Mouse (Mus musculus): ENCODE results near the gene Pgrmc2. TPM values are rescaled to one million over a fixed set of nuclear protein-coding genes. Genes with fewer than 3 reads are reported as not detected.

Pgrmc2 gene
- total RNA-seq (2021) = 10 to 100 TPM; 27.5 to 30.1 TPM

- intact Hi-C loops (cut with DNase I) = loop anchor here (5.0 to 10.0 kb wide), 3 partner anchors 136 to 659 kb away; partner anchors contain the start of genes D3Ertd751e, Hspa4l, Larp1b and Sclt1
- peak; percentile 97 for DNase-seq (ENCODE audit: low spot score)
Measured at GRCm38 (mm10) chr3:41082885-41083789, at the start of gene Pgrmc2. Gene Pgrmc2 (minus strand): TSS chr3:41083046.

- intact Hi-C loops (cut with DNase I) = no loop called here
- DNase-seq (ENCODE audit: low spot score) = no peak
Measured at GRCm38 (mm10) chr3:41124000-41124294, 41.1 kb upstream of the Pgrmc2 start.

DNA sequence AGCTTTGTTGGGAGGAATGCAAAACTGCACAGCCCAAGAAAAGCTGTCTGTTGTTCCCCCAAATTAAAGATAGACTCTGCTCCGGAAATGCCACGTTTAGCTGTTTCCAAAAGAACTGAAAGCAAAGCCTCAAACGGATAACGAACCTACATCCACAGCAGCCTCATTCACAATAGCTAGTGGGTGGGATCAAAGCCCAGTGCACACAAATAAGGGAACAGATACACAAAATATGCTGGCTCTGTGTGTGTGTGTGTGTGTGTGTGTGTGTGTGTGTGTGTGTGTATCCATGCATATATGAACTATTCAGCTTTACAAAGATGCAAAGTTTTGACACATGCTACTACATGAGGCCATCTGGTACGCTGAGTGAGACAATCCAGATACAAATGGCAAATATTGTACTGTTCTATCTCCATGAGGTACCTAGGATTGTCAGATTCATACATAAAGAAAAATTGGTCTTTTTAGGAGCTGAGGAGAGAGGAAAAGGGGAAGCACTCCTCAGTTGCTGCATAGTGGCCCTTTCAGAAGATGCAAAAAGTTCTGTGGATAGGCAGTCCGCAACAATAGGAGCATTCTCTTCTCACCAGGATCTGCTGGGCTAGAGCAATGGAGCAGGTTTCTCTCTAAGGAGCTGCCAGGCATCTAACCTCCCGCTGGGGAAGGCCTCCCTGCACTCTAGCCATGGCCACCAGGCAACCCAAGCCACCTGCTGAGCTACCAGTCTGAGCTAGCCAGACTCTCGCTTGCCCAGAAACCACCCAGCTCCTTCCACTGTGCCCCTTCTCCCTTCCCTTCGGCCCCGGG lies 40.5 kb upstream of the Pgrmc2 start:
- DNase-seq (ENCODE audit: low spot score) = no peak
- intact Hi-C loops (cut with DNase I) = no loop called here

DNA sequence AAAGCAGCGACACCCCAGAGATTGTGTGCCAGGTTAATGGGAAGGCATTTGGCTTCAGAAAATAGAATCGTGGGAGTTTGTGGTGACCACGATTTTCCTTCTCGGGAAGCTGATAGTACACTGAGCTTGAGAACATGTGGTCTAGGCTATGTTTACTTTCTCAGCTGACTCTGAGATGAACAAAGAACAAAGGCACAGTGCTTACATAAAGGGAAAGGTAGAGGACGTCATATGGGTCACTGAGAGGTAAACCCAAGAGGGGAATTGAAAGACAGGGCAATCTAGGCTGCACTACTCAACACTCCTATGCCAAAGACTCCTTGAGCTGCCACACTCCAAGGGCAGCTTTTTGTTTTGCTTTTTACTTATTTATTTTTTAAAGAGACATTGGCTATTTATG lies 35.3 kb upstream of the Pgrmc2 start:
- no peak for DNase-seq (ENCODE audit: low spot score)
- intact Hi-C loops (cut with DNase I) = no loop called here

GRCm38 (mm10) chr3:41117447-41117846 lies 34.6 kb upstream of the Pgrmc2 start:
- no peak for DNase-seq (ENCODE audit: low spot score)
- intact Hi-C loops (cut with DNase I) = no loop called here

DNA sequence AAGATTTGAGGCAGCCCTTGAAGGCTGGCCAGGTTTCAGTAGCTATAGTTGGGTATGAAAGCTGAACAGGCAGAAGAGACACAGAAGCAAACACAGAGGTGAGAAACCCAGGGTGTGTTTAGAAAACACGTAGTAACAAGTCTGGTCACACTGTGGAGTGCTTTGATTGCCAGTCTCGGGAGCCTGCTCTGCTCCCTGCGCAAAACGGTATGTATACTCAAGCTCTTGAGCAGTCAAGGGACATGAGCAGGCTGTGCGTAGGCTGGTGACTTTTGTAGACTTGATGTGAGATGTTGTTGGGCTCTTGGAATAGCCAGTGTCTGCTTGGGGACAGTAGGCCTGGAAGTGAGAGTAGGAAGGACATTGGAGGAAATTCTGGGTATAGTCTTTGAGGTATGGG lies 30.3 kb upstream of the Pgrmc2 start:
- DNase-seq (ENCODE audit: low spot score) = no peak
- intact Hi-C loops (cut with DNase I) = no loop called here

DNA sequence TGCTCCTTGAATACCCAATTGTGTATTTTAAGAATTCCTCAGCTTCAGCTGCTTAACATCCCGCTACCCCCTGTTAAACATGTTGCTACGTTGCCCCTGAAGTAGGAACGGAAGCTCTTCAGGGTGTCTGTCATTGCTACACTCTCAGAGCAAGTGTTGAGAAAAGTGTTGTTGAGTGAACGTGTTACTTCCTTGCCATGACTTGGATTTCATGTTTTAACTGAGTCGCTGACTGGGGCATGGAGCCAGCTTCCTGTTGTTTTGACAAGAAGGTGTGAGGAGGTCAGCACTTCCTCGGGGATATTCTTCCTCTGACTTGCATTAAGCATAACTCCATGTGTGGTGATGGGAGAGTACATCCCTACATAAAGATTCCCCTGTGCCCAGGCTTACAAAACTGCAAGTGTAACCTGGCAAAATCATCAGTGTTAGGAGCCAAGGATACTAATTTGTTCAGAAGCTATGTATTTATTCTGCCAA lies 25.5 kb upstream of the Pgrmc2 start:
- DNase-seq (ENCODE audit: low spot score) = no peak
- intact Hi-C loops (cut with DNase I) = no loop called here

- no peak for DNase-seq (ENCODE audit: low spot score)
- intact Hi-C loops (cut with DNase I) = no loop called here
Measured at GRCm38 (mm10) chr3:41107600-41108305, 24.9 kb upstream of the Pgrmc2 start.

DNA sequence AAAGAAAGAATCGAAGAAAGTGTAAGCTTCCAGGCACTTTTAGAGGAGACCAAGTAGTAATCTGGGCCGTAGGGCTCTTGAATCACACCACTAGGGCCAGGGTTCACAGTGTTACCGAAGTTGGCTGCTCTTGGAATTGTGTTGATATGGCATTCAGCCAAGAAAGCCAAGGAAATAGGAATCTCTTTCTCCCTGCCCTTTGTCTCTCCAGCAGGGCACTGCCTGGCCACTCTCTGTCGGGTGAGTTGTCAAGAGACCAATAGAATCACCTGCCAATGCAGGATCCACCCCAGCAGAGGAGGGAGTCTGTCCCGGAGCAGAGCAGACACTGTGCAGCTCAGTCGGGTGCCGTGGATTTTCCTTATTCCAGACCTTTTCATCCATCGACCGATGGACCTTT lies 19.1 kb upstream of the Pgrmc2 start:
- no peak for DNase-seq (ENCODE audit: low spot score)
- intact Hi-C loops (cut with DNase I) = no loop called here

DNA sequence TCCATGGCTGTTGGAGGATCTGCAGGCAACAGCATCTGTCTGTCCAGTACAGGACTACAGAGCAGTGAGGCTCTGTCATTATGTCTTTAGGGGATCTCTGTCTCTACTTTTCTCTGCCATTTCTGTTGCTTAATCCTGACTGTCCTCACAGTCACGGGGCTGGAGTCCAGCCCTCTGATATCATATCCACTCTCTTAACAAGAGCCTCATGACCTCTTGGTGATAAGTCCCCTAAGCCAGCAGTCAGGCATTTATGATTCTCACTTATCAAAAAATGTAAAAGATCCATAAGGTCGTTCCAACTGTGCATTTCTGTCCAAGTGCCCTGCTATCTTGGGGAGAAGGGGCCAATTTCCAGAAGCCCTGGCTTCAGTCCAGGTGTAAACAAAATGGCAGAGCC lies 17.3 kb upstream of the Pgrmc2 start:
- intact Hi-C loops (cut with DNase I) = no loop called here
- DNase-seq (ENCODE audit: low spot score) = no peak

GRCm38 (mm10) chr3:41099672-41100071 lies 16.8 kb upstream of the Pgrmc2 start:
- intact Hi-C loops (cut with DNase I) = no loop called here
- no peak for DNase-seq (ENCODE audit: low spot score)

DNA sequence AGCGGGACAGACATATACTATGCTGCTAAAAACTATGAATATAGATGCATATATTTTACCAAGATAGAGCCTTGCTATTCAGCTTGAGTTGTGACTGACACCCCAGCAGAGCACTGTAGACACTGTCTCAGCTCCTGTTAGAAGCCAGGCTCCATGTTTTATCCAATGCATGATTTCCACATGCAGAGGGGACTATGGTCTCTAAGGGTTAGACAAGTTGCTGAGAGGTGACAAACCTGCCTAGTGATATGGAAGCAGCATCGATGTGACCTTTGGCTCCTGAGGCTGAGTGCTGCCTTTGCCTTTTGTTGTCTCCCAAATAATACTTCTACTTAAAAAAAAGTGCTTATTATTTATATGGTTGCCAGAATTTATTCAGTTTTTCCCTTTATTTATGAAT lies 10.4 kb upstream of the Pgrmc2 start:
- intact Hi-C loops (cut with DNase I) = no loop called here
- no peak for DNase-seq (ENCODE audit: low spot score)

- DNase-seq (ENCODE audit: low spot score) = no peak
- intact Hi-C loops (cut with DNase I) = no loop called here
Measured at GRCm38 (mm10) chr3:41092311-41092710, 9.5 kb upstream of the Pgrmc2 start.

GRCm38 (mm10) chr3:41090839-41091238 lies 8.0 kb upstream of the Pgrmc2 start:
- intact Hi-C loops (cut with DNase I) = no loop called here
- no peak for DNase-seq (ENCODE audit: low spot score)

GRCm38 (mm10) chr3:41087071-41087470 lies 4.2 kb upstream of the Pgrmc2 start:
- DNase-seq (ENCODE audit: low spot score) = no peak
- intact Hi-C loops (cut with DNase I) = loop anchor here (10.0 kb wide), 1 partner anchor 342 kb away; the partner anchor contains the start of gene Hspa4l

DNA sequence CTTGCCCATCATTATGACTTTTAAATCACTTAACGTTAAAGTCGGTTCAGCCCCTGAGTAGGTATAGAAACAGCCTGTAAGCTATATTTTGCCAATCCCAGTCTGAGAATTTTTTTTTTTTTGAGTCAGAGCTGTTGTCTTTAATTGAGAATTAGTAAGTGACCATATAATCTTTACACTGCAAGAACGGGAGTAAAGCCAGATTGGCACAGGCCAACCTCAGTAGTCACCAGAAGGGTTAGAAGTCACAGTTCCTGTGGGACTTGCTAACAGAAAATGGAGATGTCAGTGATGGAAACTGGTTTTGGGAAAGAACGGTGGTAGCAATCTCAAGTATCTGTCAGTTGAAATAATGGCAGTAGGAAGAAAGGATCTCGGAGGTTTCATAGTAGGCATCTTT lies 1.6 kb upstream of the Pgrmc2 start:
- no peak for DNase-seq (ENCODE audit: low spot score)
- intact Hi-C loops (cut with DNase I) = loop anchor here (5.0 to 10.0 kb wide), 3 partner anchors 137 to 658 kb away; partner anchors contain the start of genes D3Ertd751e, Hspa4l, Larp1b and Sclt1

- no peak for DNase-seq (ENCODE audit: low spot score)
- intact Hi-C loops (cut with DNase I) = loop anchor here (5.0 to 10.0 kb wide), 3 partner anchors 136 to 659 kb away; partner anchors contain the start of genes D3Ertd751e, Hspa4l, Larp1b and Sclt1
Measured at GRCm38 (mm10) chr3:41083790-41084112, 905 bp upstream of the Pgrmc2 start.

DNA sequence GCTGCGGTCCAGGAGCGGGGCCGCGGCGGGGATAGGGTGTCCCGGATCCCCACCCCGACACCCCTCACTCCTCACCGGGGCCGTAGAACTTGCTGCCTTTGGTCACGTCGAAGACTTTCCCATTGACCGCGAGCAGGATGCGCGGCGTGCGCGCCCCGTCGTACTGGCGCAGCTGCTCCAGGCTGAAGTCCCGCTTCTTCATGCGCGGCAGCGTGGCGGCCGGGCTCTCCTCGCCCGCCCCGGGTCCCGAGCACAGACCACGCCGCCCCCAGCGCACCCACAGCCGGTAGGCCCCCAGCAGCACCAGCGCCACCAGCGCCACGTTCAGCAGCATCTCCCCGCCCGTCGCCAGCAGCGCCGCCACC lies 344 bp downstream of the Pgrmc2 start:
- intact Hi-C loops (cut with DNase I) = loop anchor here (5.0 to 10.0 kb wide), 3 partner anchors 135 to 660 kb away; partner anchors contain the start of genes D3Ertd751e, Hspa4l, Larp1b and Sclt1
- DNase-seq (ENCODE audit: low spot score) = peak; percentile 4

- no peak for DNase-seq (ENCODE audit: low spot score)
- intact Hi-C loops (cut with DNase I) = loop anchor here (5.0 to 10.0 kb wide), 3 partner anchors 134 to 661 kb away; partner anchors contain the start of genes D3Ertd751e, Hspa4l, Larp1b and Sclt1
Measured at GRCm38 (mm10) chr3:41081474-41082301, 1.2 kb downstream of the Pgrmc2 start.

Data from heart, postnatal 25 days (tissue).